Mouse (Mus musculus): ENCODE measurements around the gene Gm45799. TPM values are rescaled to one million over a fixed set of nuclear protein-coding genes. Genes with fewer than 3 reads are reported as not detected.

Gm45799 gene
- polyA plus RNA-seq, 1 experiment from 2014 or later: 17.0 TPM

DNA sequence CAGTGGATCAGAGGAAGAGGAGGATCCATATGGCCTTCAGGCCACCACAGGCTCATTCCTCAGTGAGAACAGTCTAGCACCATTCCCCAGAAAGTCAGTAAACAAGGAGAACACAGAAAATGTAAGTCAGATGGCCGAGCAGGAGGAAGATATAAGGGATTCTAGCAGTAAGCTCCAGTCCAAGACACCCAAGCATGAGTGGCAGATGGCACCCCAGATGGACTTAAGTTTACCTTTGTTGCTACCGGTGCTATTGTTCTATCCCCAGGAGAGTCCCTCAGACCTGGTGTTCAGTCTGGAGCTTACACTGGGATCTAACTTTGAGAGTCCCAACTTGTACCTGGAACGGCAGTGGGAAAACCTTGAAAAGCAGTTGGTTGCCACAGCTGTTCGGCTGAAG lies 63.5 kb downstream of the Gm45799 start:
- ATAC-seq (ENCODE audit: low read depth): no peak
- H3K36me3 ChIP-seq (ENCODE audit: control insufficient read depth, insufficient read depth): no peaks in the 10 kb centered on the region

DNA sequence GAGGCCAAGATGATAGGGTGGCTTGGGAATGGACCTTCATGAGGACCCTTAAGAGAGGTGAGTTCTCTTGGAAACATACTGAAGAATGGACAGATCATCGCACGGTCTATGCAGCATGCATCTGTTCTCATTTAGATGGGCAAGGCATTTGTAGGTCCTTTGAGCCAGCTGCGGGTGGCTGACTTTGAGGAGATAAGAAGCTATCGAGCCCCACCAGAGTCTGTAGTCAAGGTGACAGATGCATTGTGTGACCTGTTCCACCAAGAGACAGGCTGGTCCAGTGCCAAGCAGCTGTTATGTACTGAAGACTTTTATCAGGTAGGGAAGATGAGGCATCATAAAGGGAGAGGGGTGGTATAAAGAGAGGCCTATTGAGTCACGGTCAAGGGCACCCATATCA lies 68.4 kb downstream of the Gm45799 start:
- no peak overlapping the region for H3K4me3 ChIP-seq (ENCODE audit: low read depth, low read length)
- no peaks in the 10 kb centered on the region for H3K27me3 ChIP-seq (ENCODE audit: control insufficient read depth, insufficient read depth, low read depth, low read length)
- H3K4me2 ChIP-seq (ENCODE audit: low read depth, low read length): no peak overlapping the region
- peak; percentile 83 for ATAC-seq (ENCODE audit: low read depth)
- H3K9me3 ChIP-seq (replicated peaks; ENCODE audit: control insufficient read depth, low read length): no peaks in the 10 kb centered on the region
- H3K27ac ChIP-seq (ENCODE audit: low read length): no peak overlapping the region
- no peaks in the 10 kb centered on the region for H3K36me3 ChIP-seq (ENCODE audit: control insufficient read depth, insufficient read depth)
- H3K9ac ChIP-seq (ENCODE audit: low read depth, low read length): no peak overlapping the region
- peaks cover 2% of the 10 kb centered on the region for H3K4me1 ChIP-seq (ENCODE audit: control insufficient read depth, low read depth, low read length)
- WGBS (ENCODE audit: insufficient replicate concordance): 50% methylated on average over 5 of the region's 5 CpGs

More for the DNA sequence above, 63.5 kb downstream of the Gm45799 start:
- 53% methylated on average over 4 of the region's 4 CpGs for WGBS (ENCODE audit: insufficient replicate concordance)
- H3K27me3 ChIP-seq (ENCODE audit: control insufficient read depth, insufficient read depth, low read depth, low read length): no peaks in the 10 kb centered on the region
- no peak overlapping the region for H3K9ac ChIP-seq (ENCODE audit: low read depth, low read length)
- H3K4me2 ChIP-seq (ENCODE audit: low read depth, low read length): no peak overlapping the region
- no peak overlapping the region for H3K27ac ChIP-seq (ENCODE audit: low read length)
- no peaks in the 10 kb centered on the region for H3K4me1 ChIP-seq (ENCODE audit: control insufficient read depth, low read depth, low read length)
- no peak overlapping the region for H3K4me3 ChIP-seq (ENCODE audit: low read depth, low read length)
- H3K9me3 ChIP-seq (replicated peaks; ENCODE audit: control insufficient read depth, low read length): no peaks in the 10 kb centered on the region

DNA sequence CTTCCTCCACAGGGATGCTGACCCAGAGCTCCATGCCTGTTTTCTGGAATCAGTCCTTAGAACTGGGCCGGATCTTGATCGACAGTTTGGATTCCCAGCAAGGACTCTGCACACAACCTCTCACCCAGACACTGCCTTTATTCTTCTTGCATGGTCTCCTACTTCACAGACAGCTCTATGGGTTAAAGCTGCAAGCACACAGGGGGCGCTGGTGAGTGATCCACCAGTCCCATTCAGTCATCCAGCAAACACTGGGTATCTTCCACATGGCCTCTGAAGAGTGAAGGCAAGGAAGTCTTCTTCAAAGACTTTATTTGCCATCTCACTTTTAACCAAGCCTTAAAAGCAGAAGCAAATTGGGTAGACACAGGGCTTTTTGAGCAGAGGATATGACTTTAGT lies 75.0 kb downstream of the Gm45799 start:
- 46% methylated on average over 3 of the region's 3 CpGs for WGBS (ENCODE audit: insufficient replicate concordance)
- no peaks in the 10 kb centered on the region for H3K4me1 ChIP-seq (ENCODE audit: control insufficient read depth, low read depth, low read length)
- H3K27ac ChIP-seq (ENCODE audit: low read length): no peak overlapping the region

DNA sequence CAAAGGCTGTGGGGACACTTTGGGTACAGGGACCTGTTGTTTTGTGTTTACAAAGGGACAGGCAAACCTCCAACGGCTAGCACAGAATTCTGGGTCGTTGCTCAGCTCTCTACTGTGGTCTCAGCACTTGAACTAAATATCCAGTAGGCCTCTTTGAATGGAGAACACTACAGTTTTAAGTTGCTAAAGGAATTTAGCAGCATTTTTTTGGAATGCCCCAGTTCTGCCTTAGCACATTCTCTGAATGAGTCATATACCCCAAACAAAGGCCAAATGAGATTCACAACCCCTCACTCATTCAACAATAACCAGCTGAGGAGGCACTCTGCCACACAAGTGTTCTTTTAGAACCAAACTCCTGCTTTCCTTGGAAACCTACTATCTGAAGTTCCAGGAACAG lies 81.6 kb downstream of the Gm45799 start:
- H3K4me3 ChIP-seq (ENCODE audit: low read depth, low read length): no peak overlapping the region
- no peak overlapping the region for H3K27ac ChIP-seq (ENCODE audit: low read length)
- no peak overlapping the region for H3K9ac ChIP-seq (ENCODE audit: low read depth, low read length)
- no peaks in the 10 kb centered on the region for H3K36me3 ChIP-seq (ENCODE audit: control insufficient read depth, insufficient read depth)
- no peak overlapping the region for H3K4me2 ChIP-seq (ENCODE audit: low read depth, low read length)
- no peaks in the 10 kb centered on the region for H3K4me1 ChIP-seq (ENCODE audit: control insufficient read depth, low read depth, low read length)
- ATAC-seq (ENCODE audit: low read depth): no peak
- H3K27me3 ChIP-seq (ENCODE audit: control insufficient read depth, insufficient read depth, low read depth, low read length): no peaks in the 10 kb centered on the region
- H3K9me3 ChIP-seq (replicated peaks; ENCODE audit: control insufficient read depth, low read length): no peaks in the 10 kb centered on the region
- 38% methylated on average over 2 of the region's 2 CpGs for WGBS (ENCODE audit: insufficient replicate concordance)

More for the DNA sequence above, 75.0 kb downstream of the Gm45799 start:
- ATAC-seq (ENCODE audit: low read depth): no peak
- H3K4me2 ChIP-seq (ENCODE audit: low read depth, low read length): no peak overlapping the region
- no peak overlapping the region for H3K9ac ChIP-seq (ENCODE audit: low read depth, low read length)
- H3K4me3 ChIP-seq (ENCODE audit: low read depth, low read length): no peak overlapping the region
- H3K36me3 ChIP-seq (ENCODE audit: control insufficient read depth, insufficient read depth): no peaks in the 10 kb centered on the region
- H3K27me3 ChIP-seq (ENCODE audit: control insufficient read depth, insufficient read depth, low read depth, low read length): no peaks in the 10 kb centered on the region
- no peaks in the 10 kb centered on the region for H3K9me3 ChIP-seq (replicated peaks; ENCODE audit: control insufficient read depth, low read length)

DNA sequence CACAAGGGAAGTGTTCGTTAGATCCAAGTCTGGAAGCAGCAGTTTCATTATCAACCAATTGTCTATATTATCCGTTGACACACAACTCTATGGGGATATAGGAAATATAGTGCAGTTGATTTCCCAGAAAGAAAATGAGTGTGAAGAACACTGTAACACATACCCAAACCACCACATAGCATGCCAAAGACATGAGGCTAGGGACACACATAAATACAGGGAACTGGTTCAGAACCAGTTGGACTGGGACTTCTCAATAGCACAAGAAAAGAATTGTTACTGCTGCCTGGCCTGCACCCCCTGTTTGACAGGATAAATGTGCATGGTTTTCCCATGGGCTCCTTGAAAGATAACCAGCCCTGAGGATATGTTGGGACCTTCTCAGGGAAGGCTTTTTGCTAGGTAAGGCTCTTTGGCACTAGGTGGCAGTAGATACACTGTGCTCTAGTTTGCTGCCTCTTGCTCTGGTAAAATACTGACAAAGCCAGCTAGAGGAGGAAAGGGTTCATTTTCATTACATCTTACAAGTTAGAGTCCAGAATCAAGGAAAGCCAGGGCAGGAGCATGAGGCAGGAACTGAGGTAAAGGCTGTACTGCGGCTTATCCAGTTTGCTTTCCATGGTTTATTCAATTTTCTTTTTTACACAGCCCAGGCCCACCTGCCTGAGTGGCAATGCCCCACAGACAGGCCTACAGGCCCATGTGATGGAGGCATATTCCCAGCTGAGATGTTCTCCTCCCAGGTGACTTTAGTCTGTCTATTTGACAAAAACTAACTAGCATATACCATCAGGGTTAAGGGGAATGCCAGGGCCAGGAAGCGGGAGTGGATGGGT lies 86.0 kb downstream of the Gm45799 start:
- no peak overlapping the region for H3K4me3 ChIP-seq (ENCODE audit: low read depth, low read length)
- no peaks in the 10 kb centered on the region for H3K9me3 ChIP-seq (replicated peaks; ENCODE audit: control insufficient read depth, low read length)
- H3K4me1 ChIP-seq (ENCODE audit: control insufficient read depth, low read depth, low read length): no peaks in the 10 kb centered on the region
- peak; percentile 71; the same call in 1 of the 2 replicates for ATAC-seq (ENCODE audit: low read depth)
- peaks cover 4% of the 10 kb centered on the region for H3K36me3 ChIP-seq (ENCODE audit: control insufficient read depth, insufficient read depth)
- no peak overlapping the region for H3K27ac ChIP-seq (ENCODE audit: low read length)
- no peak overlapping the region for H3K4me2 ChIP-seq (ENCODE audit: low read depth, low read length)
- WGBS (ENCODE audit: insufficient replicate concordance): 74% methylated on average over 4 of the region's 4 CpGs
- no peaks in the 10 kb centered on the region for H3K27me3 ChIP-seq (ENCODE audit: control insufficient read depth, insufficient read depth, low read depth, low read length)
- H3K9ac ChIP-seq (ENCODE audit: low read depth, low read length): no peak overlapping the region

DNA sequence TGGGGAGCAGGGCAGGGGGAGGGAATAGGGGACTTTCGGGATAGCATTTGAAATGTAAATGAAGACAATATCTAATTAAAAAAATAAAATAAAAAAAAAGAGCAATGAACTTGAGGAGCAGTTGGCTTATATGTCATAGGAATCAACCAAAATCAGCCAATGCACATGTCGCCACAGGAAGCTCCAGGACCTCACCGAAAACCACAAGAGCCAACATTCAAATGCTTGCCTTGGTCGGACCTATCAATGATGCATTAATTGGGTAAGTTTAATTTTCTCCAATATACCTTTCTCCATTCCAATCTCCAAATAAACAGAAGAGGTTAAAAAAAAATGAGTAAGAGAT lies 86.6 kb downstream of the Gm45799 start:
- WGBS (ENCODE audit: insufficient replicate concordance): 62% methylated on average over 4 of the region's 4 CpGs
- Histone ChIP-seq H3K9me3 (replicated peaks; ENCODE audit: control insufficient read depth, low read length) (no peaks in the 10 kb centered on the region), H3K4me3 (ENCODE audit: low read depth, low read length) (no peak overlapping the region)

DNA sequence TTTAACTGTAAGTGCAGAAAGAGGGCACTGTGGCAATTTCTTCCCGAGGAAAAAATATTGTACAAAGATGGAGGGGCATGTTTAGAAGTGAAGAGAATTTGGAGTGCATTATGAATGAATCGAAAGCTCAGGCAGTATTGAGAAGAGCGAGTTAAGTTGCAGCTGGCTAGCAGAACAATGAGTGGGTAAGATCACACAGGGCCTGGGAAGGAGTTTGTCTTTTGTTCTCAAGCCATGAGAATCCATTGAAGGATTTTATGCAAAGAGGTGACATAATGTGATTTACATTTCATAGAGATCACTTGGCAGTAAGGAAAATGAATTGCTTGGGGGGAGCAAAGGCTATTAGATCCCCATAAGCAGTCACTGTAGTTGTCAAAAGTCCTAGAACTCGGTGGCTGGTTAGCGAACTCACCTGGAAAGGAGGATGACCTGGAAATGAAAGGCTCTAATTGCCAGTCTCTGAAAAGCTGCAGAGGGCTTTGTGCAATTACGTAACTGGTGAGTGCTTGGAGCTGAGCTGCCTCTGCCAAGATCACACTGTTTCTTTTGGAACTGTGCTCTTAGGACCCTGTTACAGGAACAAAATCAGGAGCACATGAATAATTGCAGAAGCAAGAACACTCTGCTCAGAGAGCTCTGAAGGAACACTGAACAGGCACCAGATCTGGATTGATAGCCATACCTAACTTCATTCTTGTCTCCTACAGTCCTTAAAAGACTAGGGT lies 88.5 kb downstream of the Gm45799 start:
- Histone ChIP-seq H3K4me2 (ENCODE audit: low read depth, low read length) (no peak overlapping the region), H3K27me3 (ENCODE audit: control insufficient read depth, insufficient read depth, low read depth, low read length) (no peaks in the 10 kb centered on the region), H3K9me3 (replicated peaks; ENCODE audit: control insufficient read depth, low read length) (no peaks in the 10 kb centered on the region), H3K4me1 (ENCODE audit: control insufficient read depth, low read depth, low read length) (no peaks in the 10 kb centered on the region), H3K27ac (ENCODE audit: low read length) (no peak overlapping the region), H3K36me3 (ENCODE audit: control insufficient read depth, insufficient read depth) (peaks cover 16% of the 10 kb centered on the region), H3K4me3 (ENCODE audit: low read depth, low read length) (no peak overlapping the region), H3K9ac (ENCODE audit: low read depth, low read length) (no peak overlapping the region)
- ATAC-seq (ENCODE audit: low read depth): no peak
- 62% methylated on average over 6 of the region's 6 CpGs for WGBS (ENCODE audit: insufficient replicate concordance)

More for the DNA sequence above, 86.6 kb downstream of the Gm45799 start:
- Histone ChIP-seq H3K4me2 (ENCODE audit: low read depth, low read length) (no peak overlapping the region), H3K27ac (ENCODE audit: low read length) (no peak overlapping the region), H3K9ac (ENCODE audit: low read depth, low read length) (no peak overlapping the region), H3K36me3 (ENCODE audit: control insufficient read depth, insufficient read depth) (peaks cover 4% of the 10 kb centered on the region), H3K4me1 (ENCODE audit: control insufficient read depth, low read depth, low read length) (no peaks in the 10 kb centered on the region), H3K27me3 (ENCODE audit: control insufficient read depth, insufficient read depth, low read depth, low read length) (no peaks in the 10 kb centered on the region)
- ATAC-seq (ENCODE audit: low read depth): no peak

DNA sequence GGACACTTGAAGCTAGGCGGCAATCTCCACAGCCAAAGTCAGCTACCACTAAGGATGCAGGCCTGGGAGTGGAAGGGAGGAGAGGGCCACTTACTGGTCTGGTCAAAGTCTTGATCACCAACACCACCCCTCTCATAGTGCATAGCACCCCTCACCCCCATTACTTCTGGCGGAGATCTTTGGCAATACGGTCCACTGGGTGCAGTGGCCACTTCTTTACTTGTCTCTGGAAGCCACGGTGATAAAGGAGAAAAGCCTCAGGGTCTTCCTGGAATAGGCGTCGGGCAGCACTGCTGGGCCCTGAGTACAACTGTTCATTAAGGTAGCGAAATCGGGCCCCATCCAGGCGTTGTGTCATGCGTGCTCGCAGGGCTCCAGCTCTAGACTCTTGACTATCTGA lies 93.5 kb downstream of the Gm45799 start:
- Histone ChIP-seq H3K4me1 (ENCODE audit: control insufficient read depth, low read depth, low read length) (peaks cover 20% of the 10 kb centered on the region), H3K27me3 (ENCODE audit: control insufficient read depth, insufficient read depth, low read depth, low read length) (no peaks in the 10 kb centered on the region), H3K9ac (ENCODE audit: low read depth, low read length) (no peak overlapping the region), H3K9me3 (replicated peaks; ENCODE audit: control insufficient read depth, low read length) (no peaks in the 10 kb centered on the region), H3K4me2 (ENCODE audit: low read depth, low read length) (no peak overlapping the region), H3K36me3 (ENCODE audit: control insufficient read depth, insufficient read depth) (peaks cover 22% of the 10 kb centered on the region), H3K4me3 (ENCODE audit: low read depth, low read length) (no peak overlapping the region), H3K27ac (ENCODE audit: low read length) (no peak overlapping the region)
- no peak for ATAC-seq (ENCODE audit: low read depth)
- WGBS (ENCODE audit: insufficient replicate concordance): 84% methylated on average over 11 of the region's 11 CpGs
